Mouse (Mus musculus) cortical plate, adult 2 months (tissue): ENCODE measurements at regions not wholly inside any gene's neighbourhood (a gene's known extent, or its start where the extent isn't known, plus 50 kb on each side); places are given as distances from the start of the nearest gene placed in this dataset.

Source experiments
- CTCF ChIP-seq: fragments of 200-500 bp; IDR thresholded peaks from 2 replicates; pipeline ENCODE4 v1.5.1; 2011; ENCODE audit warnings: mild to moderate bottlenecking, control low read depth, low read length; ENCODE audit not compliant: insufficient read depth; ENCODE audit errors: extremely low read depth
- POLR2A ChIP-seq: fragments of 200-500 bp; IDR thresholded peaks from 2 replicates; pipeline ENCODE4 v1.6.1; 2011; ENCODE audit warnings: mild to moderate bottlenecking, low read length, control low read depth; ENCODE audit not compliant: insufficient read depth; ENCODE audit errors: extremely low read depth

- no peak for TF ChIP-seq POLR2A
- TF ChIP-seq CTCF = no peak
Observed at GRCm38 (mm10) chr4:153758781-153759180, 198.3 kb upstream of the A430005L14Rik start.
